Mouse (Mus musculus) heart, adult 2 months (tissue): ENCODE results near the gene Nes.

Source experiments
- CTCF ChIP-seq: fragments of 200-600 bp; IDR thresholded peaks from 2 replicates; pipeline ENCODE4 v1.8.1; 2022; ENCODE audit warnings: antibody characterized with exemption, mild to moderate bottlenecking, moderate library complexity
- EP300 ChIP-seq: fragments of 200-500 bp; IDR thresholded peaks from 2 replicates; pipeline ENCODE4 v1.6.1; 2011; ENCODE audit warnings: low read depth, low read length, control low read depth; ENCODE audit not compliant: insufficient read depth
- POLR2A ChIP-seq: fragments of 200-500 bp; IDR thresholded peaks from 2 replicates; pipeline ENCODE4 v1.6.1; 2011; ENCODE audit warnings: mild to moderate bottlenecking, low read depth, low read length, control low read depth; ENCODE audit not compliant: insufficient read depth

DNA sequence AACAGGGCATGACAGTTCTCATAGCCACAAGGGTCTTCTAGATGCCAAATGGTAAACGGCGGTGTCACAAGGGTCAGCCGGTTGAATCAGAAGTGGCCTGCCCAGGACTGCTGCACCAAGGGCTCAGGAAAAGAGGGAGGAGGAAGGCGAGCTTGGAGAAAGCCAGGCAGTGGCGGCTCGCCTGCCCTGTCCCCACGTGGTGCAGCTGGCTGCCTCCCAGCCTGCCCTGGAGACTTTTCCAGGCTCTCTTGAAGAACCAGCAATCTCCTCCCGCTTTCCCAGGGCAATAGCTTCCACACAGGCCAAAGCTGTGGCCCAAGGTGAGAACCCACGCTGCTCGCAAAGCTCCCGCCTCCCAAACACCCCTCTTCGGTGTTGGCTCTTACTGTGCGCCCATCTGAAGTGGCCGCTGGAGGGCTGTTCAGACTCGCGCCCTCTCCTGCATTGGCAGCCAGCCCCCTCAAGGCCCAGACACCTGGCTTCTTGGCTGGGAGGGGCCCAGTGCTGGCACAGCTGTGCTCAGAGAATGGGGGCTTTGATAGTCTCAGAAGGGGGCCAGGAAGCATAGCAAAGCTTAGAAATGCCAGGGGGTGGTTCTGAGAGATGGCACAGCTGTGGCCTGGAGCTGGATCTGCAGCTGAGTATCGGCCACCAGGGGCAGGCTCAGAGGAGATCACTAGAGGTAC lies 31.6 kb downstream of the Nes start:
- TF ChIP-seq CTCF (no peak), POLR2A (no peak), EP300 (no peak)
